Mouse (Mus musculus) lung, embryonic 14.5 days (tissue): ENCODE measurements around the gene Ppp4r3a. TPM values are rescaled to one million over a fixed set of nuclear protein-coding genes. Genes with fewer than 3 reads are reported as not detected.

Experiments used
- ATAC-seq: fragments of 200-750 bp; cut with Nextera tagmentation; 2 replicates; pipeline ENCODE4 v1.8.0; 2017; ENCODE audit warnings: mild to moderate bottlenecking, moderate TSS enrichment, moderate library complexity; ENCODE audit not compliant: insufficient read depth
- DNase-seq: peaks from one replicate; pipeline ENCODE4 v3.0.0-alpha.2; 2015
- H3K27ac ChIP-seq: fragments of 300-500 bp; sonication (generic); 2 replicates; pipeline ENCODE4 v1.5.1; 2014; ENCODE audit warnings: low read depth, mild to moderate bottlenecking, moderate library complexity
- H3K27me3 ChIP-seq: fragments of 300-500 bp; sonication (generic); 2 replicates; pipeline ENCODE4 v1.6.1; 2014; ENCODE audit warnings: low read length, control low read depth; ENCODE audit not compliant: insufficient read depth
- H3K36me3 ChIP-seq: fragments of 300-500 bp; sonication (generic); 2 replicates; pipeline ENCODE4 v1.6.1; 2014; ENCODE audit warnings: control low read depth; ENCODE audit not compliant: insufficient read depth
- H3K4me1 ChIP-seq: fragments of 300-500 bp; sonication (generic); 2 replicates; pipeline ENCODE4 v1.6.1; 2014; ENCODE audit warnings: antibody characterized with exemption, control low read depth; ENCODE audit not compliant: insufficient read depth
- H3K4me2 ChIP-seq: fragments of 300-500 bp; sonication (generic); 2 replicates; pipeline ENCODE4 v1.6.1; 2014; ENCODE audit warnings: mild to moderate bottlenecking
- H3K4me3 ChIP-seq: fragments of 300-500 bp; sonication (generic); 2 replicates; pipeline ENCODE4 v1.5.1; 2014; ENCODE audit warnings: low read depth, low read length
- H3K9ac ChIP-seq: fragments of 300-500 bp; sonication (generic); 2 replicates; pipeline ENCODE4 v1.6.1; 2014
- H3K9me3 ChIP-seq: fragments of 300-500 bp; sonication (generic); 2 replicates; pipeline ENCODE4 v1.6.1; 2016; ENCODE audit warnings: low read depth, low read length, control low read depth
- CTCF ChIP-seq: IDR thresholded peaks from 2 replicates; pipeline ENCODE4 v1.5.1; 2016; ENCODE audit warnings: antibody characterized with exemption, low read depth
- WGBS: fragments of 180-500 bp; shearing (Covaris S2); extraction: QIAGEN DNeasy Blood & Tissue Kit; methylation state at CpG from one replicate; pipeline ENCODE4 v1.1.7; 2014; 5-methylcytosine and 5-hydroxymethylcytosine counted together
- polyA plus RNA-seq: library from polyadenylated mRNA; unstranded; fragments of >200 nt; fragmentation: Nextera tagmentation; extraction: Ambion mirVana; gene quantifications from 2 replicates; pipeline ENCODE4 v1.2.1, GENCODE M21; 2014

Ppp4r3a gene
- polyA plus RNA-seq, 1 experiment from 2014 or later, result 55.9 TPM

DNA sequence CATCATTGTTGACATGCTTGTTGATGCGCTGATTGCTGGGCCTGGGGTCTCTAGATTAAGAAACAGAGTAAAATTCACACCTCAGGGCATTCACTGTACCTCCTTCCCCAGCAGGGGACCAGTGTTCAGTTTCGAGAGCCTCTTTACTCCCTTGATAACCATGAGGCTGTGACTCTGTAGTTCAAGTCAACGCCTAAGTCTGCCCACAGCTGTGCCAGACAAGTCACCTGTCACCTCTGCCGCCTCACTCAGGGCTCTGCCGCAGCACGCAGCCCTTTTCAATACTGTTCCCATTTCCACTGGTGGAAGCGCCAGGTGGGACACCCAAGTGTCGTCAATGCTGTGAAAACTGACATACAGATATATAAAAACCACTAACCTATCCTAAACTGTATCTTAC, 61.1 kb downstream of the Ppp4r3a start:
- H3K27ac ChIP-seq, result peak overlapping the region; percentile 77
- no peak overlapping the region for H3K4me3 ChIP-seq
- 76% methylated on average over 8 of the region's 8 CpGs for WGBS
- no peaks in the 10 kb centered on the region for H3K9me3 ChIP-seq
- H3K27me3 ChIP-seq, result peaks cover 14% of the 10 kb centered on the region
- no peaks in the 10 kb centered on the region for H3K36me3 ChIP-seq
- no peak overlapping the region for H3K4me2 ChIP-seq
- DNase-seq, result no peak
- peaks cover 23% of the 10 kb centered on the region for H3K4me1 ChIP-seq
- no peak overlapping the region for H3K9ac ChIP-seq
- no peak for TF ChIP-seq CTCF
- ATAC-seq, result no peak

DNA sequence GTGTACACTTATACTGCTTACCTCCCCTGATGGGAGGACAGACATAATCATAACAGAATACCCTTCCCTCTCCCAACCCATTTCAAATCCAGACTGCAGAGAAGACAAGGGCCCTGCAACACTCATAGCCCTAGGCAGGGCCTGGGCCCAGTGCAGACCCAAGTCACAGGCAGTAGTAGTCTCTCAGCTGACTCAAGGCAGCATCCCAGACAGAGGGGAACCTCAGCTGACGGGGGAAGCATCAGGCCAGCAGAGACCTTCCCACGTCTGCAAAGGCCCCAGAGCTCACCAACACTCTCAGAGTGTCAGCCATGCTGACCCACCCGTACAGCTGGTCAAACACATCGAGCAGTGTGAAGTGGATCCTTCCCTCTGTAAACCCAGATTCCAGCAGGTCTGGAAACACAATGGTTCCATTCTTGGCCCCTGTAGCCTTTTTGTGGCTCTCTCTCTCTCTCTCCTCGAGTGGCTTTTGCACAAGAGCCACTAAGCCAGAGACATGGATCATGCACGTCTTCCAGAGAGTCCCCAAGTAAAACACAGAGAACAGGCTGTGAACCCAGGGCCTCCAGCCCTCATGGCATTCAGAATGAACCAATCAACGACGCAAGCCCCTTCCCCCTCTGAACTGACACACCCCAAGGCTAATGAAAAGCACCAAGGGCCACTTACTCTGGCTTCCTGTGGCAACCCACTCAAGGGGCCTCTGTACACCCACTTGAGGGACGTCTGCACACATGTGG, 61.8 kb downstream of the Ppp4r3a start:
- ATAC-seq, result peak; percentile 73
- no peak overlapping the region for H3K4me3 ChIP-seq
- no peaks in the 10 kb centered on the region for H3K36me3 ChIP-seq
- no peak for TF ChIP-seq CTCF
- peak overlapping the region; percentile 28 for H3K4me2 ChIP-seq
- H3K27ac ChIP-seq, result peak overlapping the region; percentile 84
- H3K9me3 ChIP-seq, result no peaks in the 10 kb centered on the region
- H3K4me1 ChIP-seq, result peaks cover 23% of the 10 kb centered on the region
- peak; percentile 69 for DNase-seq
- WGBS, result 55% methylated on average over 9 of the region's 9 CpGs
- H3K27me3 ChIP-seq, result peaks cover 8% of the 10 kb centered on the region
- no peak overlapping the region for H3K9ac ChIP-seq

DNA sequence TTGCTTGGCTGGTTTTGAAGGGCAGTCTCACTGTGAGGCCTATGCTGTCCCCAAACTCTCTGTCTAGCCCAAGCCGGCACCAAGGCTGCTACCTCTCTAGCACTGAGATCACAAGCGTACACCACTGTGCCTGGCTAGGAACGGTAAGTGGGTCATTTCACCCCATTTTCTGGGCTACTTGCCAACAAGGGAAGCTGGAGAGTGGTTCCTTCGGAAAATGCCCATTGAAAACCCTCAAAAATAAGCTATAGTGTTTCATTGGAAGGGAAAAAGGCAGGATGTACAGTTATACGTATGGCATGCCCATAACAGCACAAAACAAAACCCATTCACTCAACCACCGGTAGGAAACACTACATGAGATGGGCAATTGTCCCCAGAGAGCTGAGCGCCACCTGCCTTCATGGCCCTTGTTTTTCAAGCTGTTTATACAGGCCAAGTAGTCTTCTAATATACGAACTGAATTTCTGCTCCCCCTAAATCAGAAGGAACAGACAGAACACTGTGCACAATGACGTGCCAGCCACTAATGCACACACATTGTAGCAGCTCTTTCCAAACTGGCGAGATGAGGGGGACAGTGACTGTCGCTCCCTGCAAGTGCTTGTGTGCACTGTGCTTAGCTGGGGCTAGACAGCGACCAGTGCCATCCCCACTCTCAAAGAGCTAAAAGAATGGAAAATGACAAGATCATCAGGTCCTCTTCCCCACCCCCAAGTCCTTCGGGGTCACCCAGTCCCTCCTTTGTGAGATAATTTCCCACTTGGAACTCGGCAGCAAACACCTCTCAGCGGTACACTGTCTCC, 63.1 kb downstream of the Ppp4r3a start:
- no peak overlapping the region for H3K9ac ChIP-seq

DNA sequence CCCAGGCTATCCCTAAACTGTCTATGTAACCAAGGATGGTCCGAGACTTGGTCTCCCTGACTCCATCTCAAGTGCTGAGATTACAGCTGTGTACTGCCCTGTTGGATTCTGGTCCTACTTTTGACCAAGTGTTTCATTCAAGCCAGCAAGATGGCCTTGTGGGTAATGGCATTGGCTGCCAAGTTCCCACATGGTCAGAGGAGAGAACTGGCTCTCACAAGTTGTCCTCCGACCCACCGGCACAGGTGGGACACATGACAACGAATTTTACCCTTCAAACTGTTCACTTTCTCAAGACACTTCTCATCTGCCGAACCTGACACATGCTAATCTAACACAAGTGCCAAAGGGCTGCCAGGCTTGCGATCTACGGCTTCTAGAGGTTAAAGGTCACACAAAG, 64.1 kb downstream of the Ppp4r3a start:
- TF ChIP-seq CTCF, result no peak
- H3K9me3 ChIP-seq, result no peaks in the 10 kb centered on the region
- H3K4me2 ChIP-seq, result no peak overlapping the region
- H3K4me3 ChIP-seq, result no peak overlapping the region
- no peak overlapping the region for H3K9ac ChIP-seq
- H3K27me3 ChIP-seq, result no peaks in the 10 kb centered on the region
- H3K36me3 ChIP-seq, result no peaks in the 10 kb centered on the region
- DNase-seq, result no peak
- WGBS, result 80% methylated on average over 7 of the region's 7 CpGs
- peaks cover 31% of the 10 kb centered on the region for H3K4me1 ChIP-seq
- no peak for ATAC-seq
- no peak overlapping the region for H3K27ac ChIP-seq

More for the DNA sequence above, 63.1 kb downstream of the Ppp4r3a start:
- H3K27me3 ChIP-seq, result no peaks in the 10 kb centered on the region
- H3K36me3 ChIP-seq, result no peaks in the 10 kb centered on the region
- H3K27ac ChIP-seq, result peak overlapping the region; percentile 84
- H3K4me1 ChIP-seq, result peaks cover 31% of the 10 kb centered on the region
- TF ChIP-seq CTCF, result peak; percentile 19; the same call in 1 of the 2 replicates
- DNase-seq (peak; percentile 79), ATAC-seq (0 out of 2 replicates have a peak, but pooled peaks have one; percentile 13)
- no peaks in the 10 kb centered on the region for H3K9me3 ChIP-seq
- no peak overlapping the region for H3K4me3 ChIP-seq
- H3K4me2 ChIP-seq, result no peak overlapping the region
- WGBS, result 70% methylated on average over 15 of the region's 15 CpGs

DNA sequence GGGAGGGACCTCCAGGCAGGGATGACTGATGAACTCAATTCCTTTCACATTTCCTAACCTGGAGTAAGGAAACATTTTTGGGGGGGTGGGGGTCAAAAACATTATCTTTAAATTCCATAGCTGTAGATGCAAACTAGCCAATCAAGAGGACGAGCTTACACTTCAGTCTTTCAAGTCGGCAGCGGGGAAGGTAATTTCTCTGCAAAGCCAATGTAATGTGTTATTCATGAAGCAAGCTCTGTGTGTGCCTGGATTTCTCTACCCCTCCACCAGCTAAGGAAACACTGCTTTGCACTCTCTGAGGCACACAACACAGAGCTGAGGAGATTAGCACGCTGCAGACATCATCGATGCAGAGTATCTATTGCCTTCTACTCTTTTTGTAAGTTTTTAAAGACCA, 64.5 kb downstream of the Ppp4r3a start:
- no peaks in the 10 kb centered on the region for H3K9me3 ChIP-seq
- no peak overlapping the region for H3K4me3 ChIP-seq
- no peaks in the 10 kb centered on the region for H3K36me3 ChIP-seq
- DNase-seq, result no peak
- TF ChIP-seq CTCF, result no peak
- H3K27ac ChIP-seq, result no peak overlapping the region
- H3K4me1 ChIP-seq, result peaks cover 31% of the 10 kb centered on the region
- H3K27me3 ChIP-seq, result no peaks in the 10 kb centered on the region
- WGBS, result 67% methylated on average over 5 of the region's 5 CpGs
- no peak overlapping the region; the same call in 1 of the 2 replicates for H3K4me2 ChIP-seq
- H3K9ac ChIP-seq, result no peak overlapping the region
- no peak for ATAC-seq

DNA sequence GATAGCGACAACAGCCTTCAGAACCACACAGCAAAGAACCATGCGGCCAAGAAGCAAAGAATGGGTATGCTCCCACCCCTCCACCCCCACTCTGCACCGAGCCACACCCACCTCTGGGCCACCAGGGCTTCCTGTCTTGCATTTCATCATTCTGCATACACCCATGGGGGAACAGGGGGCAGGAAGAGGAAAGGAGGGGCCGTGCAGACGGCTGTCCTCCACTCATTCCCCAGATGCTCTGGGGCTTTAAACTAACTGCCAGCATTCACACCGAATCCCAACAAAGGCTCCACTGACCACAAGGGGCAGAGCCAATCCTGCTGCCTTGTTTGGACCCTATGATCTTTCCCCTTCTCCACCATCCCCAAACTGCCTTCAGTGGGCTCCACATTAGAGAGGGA, 65.5 kb downstream of the Ppp4r3a start:
- 7% methylated on average over 6 of the region's 6 CpGs for WGBS
- Histone ChIP-seq H3K4me1 (peaks cover 31% of the 10 kb centered on the region), H3K9ac (no peak overlapping the region), H3K4me2 (peak overlapping the region; percentile 43), H3K4me3 (no peak overlapping the region), H3K27me3 (no peaks in the 10 kb centered on the region), H3K36me3 (no peaks in the 10 kb centered on the region), H3K27ac (peak overlapping the region; percentile 60; the same call in 1 of the 2 replicates), H3K9me3 (no peaks in the 10 kb centered on the region)
- TF ChIP-seq CTCF, result no peak
- DNase-seq (peak; percentile 29), ATAC-seq (no peak)

DNA sequence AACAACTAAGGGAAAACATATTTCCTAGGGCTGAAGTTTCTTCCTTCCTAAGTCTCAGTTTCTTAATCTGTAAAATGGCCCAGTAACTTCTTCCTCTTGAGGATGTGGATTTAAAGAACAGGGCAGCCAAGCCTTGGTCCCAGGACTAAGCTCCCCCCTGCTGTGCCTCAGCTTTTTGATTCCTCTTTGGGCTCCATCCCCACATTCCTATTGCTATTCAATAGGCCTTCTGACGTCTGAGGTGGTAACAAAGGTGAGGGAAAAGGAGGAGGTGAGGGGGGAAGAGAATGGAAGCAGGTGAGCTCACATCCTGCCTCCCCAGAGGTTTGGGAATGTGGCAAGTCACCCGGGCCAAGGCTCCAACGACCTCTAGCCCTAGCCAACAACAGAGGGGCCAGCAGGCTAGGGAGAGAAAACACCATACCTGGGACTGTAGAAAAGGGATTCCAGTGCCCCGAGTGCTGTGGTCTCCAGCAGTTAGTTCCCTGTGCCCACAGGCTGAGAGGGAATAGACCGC, 67.0 kb downstream of the Ppp4r3a start:
- Histone ChIP-seq H3K4me1 (peaks cover 30% of the 10 kb centered on the region), H3K9me3 (no peaks in the 10 kb centered on the region), H3K27ac (peak overlapping the region; percentile 36; the same call in 1 of the 2 replicates), H3K4me2 (no peak overlapping the region), H3K4me3 (no peak overlapping the region), H3K9ac (no peak overlapping the region), H3K27me3 (no peaks in the 10 kb centered on the region), H3K36me3 (no peaks in the 10 kb centered on the region)
- DNase-seq (no peak), ATAC-seq (no peak)
- TF ChIP-seq CTCF, result no peak
- WGBS, result 37% methylated on average over 5 of the region's 5 CpGs
